Mouse (Mus musculus) CH12.LX (cell line): ENCODE data around the gene Ncoa1.

Experiments
- CTCF ChIP-seq, 2 experiments: IDR thresholded peaks in 1 of 2; conservative IDR thresholded peaks in 1 of 2; 2 replicates each; pipeline ENCODE4 v1.5.1; 2011 to 2012; ENCODE audit warnings: low read depth in 2 of 2, low read length in 2 of 2, improper control_type of control experiment in 1 of 2, inconsistent platforms in 1 of 2, mild to moderate bottlenecking in 1 of 2, moderate library complexity in 1 of 2
- ELF1 ChIP-seq: IDR thresholded peaks from 2 replicates; pipeline ENCODE4 v1.6.1; 2014; ENCODE audit warnings: low read depth, mild to moderate bottlenecking, inconsistent platforms, low read length, improper control_type of control experiment
- EP300 ChIP-seq: IDR thresholded peaks from 2 replicates; pipeline ENCODE4 v1.6.1; 2011; ENCODE audit warnings: low read length, improper control_type of control experiment
- IRF4 ChIP-seq: IDR thresholded peaks from 2 replicates; pipeline ENCODE4 v1.6.1; 2014; ENCODE audit warnings: low read depth, mild to moderate bottlenecking, inconsistent platforms, low read length, improper control_type of control experiment
- JUN ChIP-seq: IDR thresholded peaks from 2 replicates; pipeline ENCODE4 v1.6.1; 2011; ENCODE audit warnings: low read depth, mild to moderate bottlenecking, low read length, improper control_type of control experiment, moderate library complexity; ENCODE audit not compliant: insufficient read depth
- NRF1 ChIP-seq: IDR thresholded peaks from 2 replicates; pipeline ENCODE4 v1.6.1; 2014; ENCODE audit warnings: low read depth, mild to moderate bottlenecking, inconsistent platforms, low read length, improper control_type of control experiment, moderate library complexity
- POLR2AphosphoS2 ChIP-seq: IDR thresholded peaks from 2 replicates; pipeline ENCODE4 v1.6.1; 2011; ENCODE audit warnings: low read depth, low read length, improper control_type of control experiment
- RAD21 ChIP-seq: IDR thresholded peaks from 2 replicates; pipeline ENCODE4 v1.6.1; 2011; ENCODE audit warnings: low read depth, mild to moderate bottlenecking, low read length, improper control_type of control experiment, moderate library complexity
- TCF12 ChIP-seq: IDR thresholded peaks from 2 replicates; pipeline ENCODE4 v1.6.1; 2014; ENCODE audit warnings: low read depth, mild to moderate bottlenecking, inconsistent platforms, low read length, improper control_type of control experiment

DNA sequence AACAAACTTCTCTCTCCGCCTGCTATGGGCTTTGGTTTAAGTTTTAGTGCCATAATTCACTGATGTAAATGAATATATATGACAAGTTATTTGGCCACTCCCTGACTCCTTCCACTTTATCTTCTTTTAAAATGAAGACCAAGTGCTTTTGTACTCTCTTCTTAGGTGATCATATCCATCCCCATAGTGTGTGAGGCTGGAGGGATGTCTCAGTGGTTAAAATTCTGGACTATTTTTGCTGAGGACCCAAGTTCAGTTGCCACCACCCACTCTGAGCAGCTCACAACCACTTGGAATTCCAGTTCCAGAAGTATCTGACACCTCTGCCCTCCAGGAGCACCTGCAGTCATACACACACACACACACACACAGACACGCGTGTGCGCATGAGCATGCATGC lies 23.5 kb upstream of the Ncoa1 start:
- TF ChIP-seq EP300, result no peak
- TF ChIP-seq RAD21, result no peak
- no peak for TF ChIP-seq ELF1
- TF ChIP-seq CTCF (conservative IDR thresholded peaks at IDR 0.05 in 1 of 2, IDR thresholded peaks at IDR 0.05 in 1 of 2; ENCODE audit: low read depth in 2 of 2, low read length in 2 of 2), result no peak
- no peak for TF ChIP-seq NRF1
- no peak for TF ChIP-seq IRF4
- TF ChIP-seq TCF12, result no peak
- TF ChIP-seq JUN, result no peak
- TF ChIP-seq POLR2AphosphoS2, result no peak
